Mouse (Mus musculus) heart, adult 10 weeks (tissue): ENCODE data around the gene Sfxn1. TPM values are rescaled to one million over a fixed set of nuclear protein-coding genes. Genes with fewer than 3 reads are reported as not detected.

Experiments
- polyA plus RNA-seq: library from polyadenylated mRNA; stranded (reverse); fragments of 350-450 nt; fragmentation: Illumina TruSeq; extraction: RNeasy Lipid Tissue Mini Kit (QIAGEN cat#74804); gene quantifications from one replicate; pipeline ENCODE4 v1.2.3, GENCODE M21; 2014; ENCODE audit warnings: low read depth, low replicate concordance

Sfxn1 gene
- 7.4 TPM for polyA plus RNA-seq

GRCm38 (mm10) chr13:54071606-54072331 is at the start of gene Sfxn1:
Gene Sfxn1 (plus strand): TSS chr13:54071869.

GRCm38 (mm10) chr13:54055448-54055861 is 16.2 kb upstream of the Sfxn1 start, which contains the start of gene Drd1:
Gene Drd1 (minus strand): TSS chr13:54055705.

Other genes starting within 250 kb of the Sfxn1 start
- gene Drd1, start 16.2 kb upstream of the Sfxn1 start, polyA plus RNA-seq = not detected
- gene Hrh2, start 120.3 kb downstream of the Sfxn1 start, polyA plus RNA-seq = 0.71 TPM